Mouse (Mus musculus): ENCODE measurements around the gene Tex21.

Gene Tex21

GRCm38 (mm10) chr12:76216716-76217115, 29.8 kb downstream of the Tex21 start:
- in situ Hi-C loops (cut with MboI; ENCODE audit: low pct_unique_long_range_greater_than_20kb in 1 of 2, low sequenced_read_pairs in 2 of 2, unreplicated experiment in 1 of 2), result no loop called here

- in situ Hi-C loops (cut with MboI; ENCODE audit: low pct_unique_long_range_greater_than_20kb in 1 of 2, low sequenced_read_pairs in 2 of 2, unreplicated experiment in 1 of 2), result no loop called here
Observed at GRCm38 (mm10) chr12:76215121-76215520, 31.4 kb downstream of the Tex21 start.

GRCm38 (mm10) chr12:76209429-76209974, 37.0 kb downstream of the Tex21 start:
- in situ Hi-C loops (cut with MboI; ENCODE audit: low pct_unique_long_range_greater_than_20kb in 1 of 2, low sequenced_read_pairs in 2 of 2, unreplicated experiment in 1 of 2), result no loop called here

GRCm38 (mm10) chr12:76200326-76200725, 46.2 kb downstream of the Tex21 start:
- in situ Hi-C loops (cut with MboI; ENCODE audit: low pct_unique_long_range_greater_than_20kb in 1 of 2, low sequenced_read_pairs in 2 of 2, unreplicated experiment in 1 of 2), result no loop called here

- in situ Hi-C loops (cut with MboI; ENCODE audit: low pct_unique_long_range_greater_than_20kb in 1 of 2, low sequenced_read_pairs in 2 of 2, unreplicated experiment in 1 of 2), result loop anchor here (5.0 to 25.0 kb wide), 3 partner anchors 145 to 410 kb away; no protein-coding TSS in a partner anchor
Observed at GRCm38 (mm10) chr12:76197071-76197470, 49.5 kb downstream of the Tex21 start.

- in situ Hi-C loops (cut with MboI; ENCODE audit: low pct_unique_long_range_greater_than_20kb in 1 of 2, low sequenced_read_pairs in 2 of 2, unreplicated experiment in 1 of 2), result loop anchor here (5.0 to 25.0 kb wide), 3 partner anchors 146 to 409 kb away; no protein-coding TSS in a partner anchor
Observed at GRCm38 (mm10) chr12:76196709-76197054, 49.9 kb downstream of the Tex21 start.

- in situ Hi-C loops (cut with MboI; ENCODE audit: low pct_unique_long_range_greater_than_20kb in 1 of 2, low sequenced_read_pairs in 2 of 2, unreplicated experiment in 1 of 2), result loop anchor here (5.0 to 25.0 kb wide), 3 partner anchors 146 to 409 kb away; no protein-coding TSS in a partner anchor
Observed at GRCm38 (mm10) chr12:76195912-76196708, 50.4 kb downstream of the Tex21 start.

- in situ Hi-C loops (cut with MboI; ENCODE audit: low pct_unique_long_range_greater_than_20kb in 1 of 2, low sequenced_read_pairs in 2 of 2, unreplicated experiment in 1 of 2), result loop anchor here in 1 of 2 experiments (25.0 kb wide), 2 partner anchors 182 to 407 kb away; no protein-coding TSS in a partner anchor
Observed at GRCm38 (mm10) chr12:76194526-76194925, 52.0 kb downstream of the Tex21 start.

- in situ Hi-C loops (cut with MboI; ENCODE audit: low pct_unique_long_range_greater_than_20kb in 1 of 2, low sequenced_read_pairs in 2 of 2, unreplicated experiment in 1 of 2), result loop anchor here in 1 of 2 experiments (25.0 kb wide), 2 partner anchors 179 to 404 kb away; no protein-coding TSS in a partner anchor
Observed at GRCm38 (mm10) chr12:76190940-76191339, 55.6 kb downstream of the Tex21 start.

GRCm38 (mm10) chr12:76187849-76188248, 58.7 kb downstream of the Tex21 start:
- in situ Hi-C loops (cut with MboI; ENCODE audit: low pct_unique_long_range_greater_than_20kb in 1 of 2, low sequenced_read_pairs in 2 of 2, unreplicated experiment in 1 of 2), result loop anchor here in 1 of 2 experiments (25.0 kb wide), 2 partner anchors 176 to 401 kb away; no protein-coding TSS in a partner anchor

- in situ Hi-C loops (cut with MboI; ENCODE audit: low pct_unique_long_range_greater_than_20kb in 1 of 2, low sequenced_read_pairs in 2 of 2, unreplicated experiment in 1 of 2), result loop anchor here in 1 of 2 experiments (25.0 kb wide), 2 partner anchors 174 to 399 kb away; no protein-coding TSS in a partner anchor
Observed at GRCm38 (mm10) chr12:76186473-76186872, 60.1 kb downstream of the Tex21 start.

GRCm38 (mm10) chr12:76185167-76185816, 61.3 kb downstream of the Tex21 start:
- in situ Hi-C loops (cut with MboI; ENCODE audit: low pct_unique_long_range_greater_than_20kb in 1 of 2, low sequenced_read_pairs in 2 of 2, unreplicated experiment in 1 of 2), result loop anchor here in 1 of 2 experiments (25.0 kb wide), 2 partner anchors 173 to 398 kb away; no protein-coding TSS in a partner anchor

- in situ Hi-C loops (cut with MboI; ENCODE audit: low pct_unique_long_range_greater_than_20kb in 1 of 2, low sequenced_read_pairs in 2 of 2, unreplicated experiment in 1 of 2), result loop anchor here in 1 of 2 experiments (25.0 kb wide), 2 partner anchors 172 to 397 kb away; no protein-coding TSS in a partner anchor
Observed at GRCm38 (mm10) chr12:76184271-76184670, 62.3 kb downstream of the Tex21 start.

GRCm38 (mm10) chr12:76182831-76183230, 63.7 kb downstream of the Tex21 start:
- in situ Hi-C loops (cut with MboI; ENCODE audit: low pct_unique_long_range_greater_than_20kb in 1 of 2, low sequenced_read_pairs in 2 of 2, unreplicated experiment in 1 of 2), result loop anchor here in 1 of 2 experiments (25.0 kb wide), 2 partner anchors 171 to 396 kb away; no protein-coding TSS in a partner anchor

- in situ Hi-C loops (cut with MboI; ENCODE audit: low pct_unique_long_range_greater_than_20kb in 1 of 2, low sequenced_read_pairs in 2 of 2, unreplicated experiment in 1 of 2), result loop anchor here in 1 of 2 experiments (25.0 kb wide), 2 partner anchors 169 to 394 kb away; no protein-coding TSS in a partner anchor
Observed at GRCm38 (mm10) chr12:76181471-76181870, 65.1 kb downstream of the Tex21 start.

GRCm38 (mm10) chr12:76180442-76180841, 66.1 kb downstream of the Tex21 start:
- in situ Hi-C loops (cut with MboI; ENCODE audit: low pct_unique_long_range_greater_than_20kb in 1 of 2, low sequenced_read_pairs in 2 of 2, unreplicated experiment in 1 of 2), result loop anchor here in 1 of 2 experiments (25.0 kb wide), 2 partner anchors 168 to 393 kb away; no protein-coding TSS in a partner anchor

- in situ Hi-C loops (cut with MboI; ENCODE audit: low pct_unique_long_range_greater_than_20kb in 1 of 2, low sequenced_read_pairs in 2 of 2, unreplicated experiment in 1 of 2), result loop anchor here (10.0 to 25.0 kb wide), 3 partner anchors 165 to 392 kb away; no protein-coding TSS in a partner anchor
Observed at GRCm38 (mm10) chr12:76179527-76179926, 67.0 kb downstream of the Tex21 start.

GRCm38 (mm10) chr12:76179051-76179450, 67.5 kb downstream of the Tex21 start:
- in situ Hi-C loops (cut with MboI; ENCODE audit: low pct_unique_long_range_greater_than_20kb in 1 of 2, low sequenced_read_pairs in 2 of 2, unreplicated experiment in 1 of 2), result loop anchor here (10.0 to 25.0 kb wide), 3 partner anchors 164 to 392 kb away; no protein-coding TSS in a partner anchor
